Mouse (Mus musculus): ENCODE measurements around the gene Cxcl9.

GRCm38 (mm10) chr5:92358767-92359455 lies 31.0 kb upstream of the Cxcl9 start:
- TF ChIP-seq CTCF (IDR thresholded peaks at IDR 0.05; ENCODE audit: insufficient read depth, low read length) (no peak), POLR2A (IDR thresholded peaks at IDR 0.05; ENCODE audit: borderline replicate concordance, extremely low read depth, low read depth, low read length) (no peak)
